Mouse (Mus musculus): Measurements from ENCODE around the gene Snd1. TPM values are rescaled to one million over a fixed set of nuclear protein-coding genes. Genes with fewer than 3 reads are reported as not detected.

The Snd1 gene
- polyA plus RNA-seq, 2 experiments: 104 to 120 TPM

GRCm38 (mm10) chr6:28842375-28843276 is 367.7 kb downstream of the Snd1 start:
- 61% methylated on average over 4 of the region's 4 CpGs for WGBS
- no peak overlapping the region for H3K4me3 ChIP-seq (replicated peaks; ENCODE audit: low read length)
- no peak overlapping the region for H3K9ac ChIP-seq (ENCODE audit: low read depth, low read length, severe bottlenecking)
- ATAC-seq (ENCODE audit: low FRiP score, low read depth) (no peak), DNase-seq (ENCODE audit: low spot score) (no peak)
- H3K27ac ChIP-seq (replicated peaks; ENCODE audit: low read depth, low read length): no peak overlapping the region; the same call in 1 of the 2 replicates
- no peaks in the 10 kb centered on the region for H3K36me3 ChIP-seq (ENCODE audit: control insufficient read depth, insufficient read depth, low read length)
- no peaks in the 10 kb centered on the region for H3K27me3 ChIP-seq (ENCODE audit: control insufficient read depth, insufficient read depth, low read length)
- H3K4me2 ChIP-seq (replicated peaks; ENCODE audit: low read depth, low read length, severe bottlenecking): no peak overlapping the region
- H3K4me1 ChIP-seq (ENCODE audit: control insufficient read depth, insufficient read depth, low read length): peaks cover 7% of the 10 kb centered on the region
- TF ChIP-seq POLR2A (IDR thresholded peaks at IDR 0.05; ENCODE audit: borderline replicate concordance, extremely low read depth, insufficient read depth, insufficient read length): no peak
- H3K9me3 ChIP-seq (ENCODE audit: control insufficient read depth, low read length): no peaks in the 10 kb centered on the region

GRCm38 (mm10) chr6:28845610-28846009 is 370.7 kb downstream of the Snd1 start:
- 42% methylated on average over 4 of the region's 4 CpGs for WGBS
- no peak for TF ChIP-seq POLR2A (IDR thresholded peaks at IDR 0.05; ENCODE audit: borderline replicate concordance, extremely low read depth, insufficient read depth, insufficient read length)
- no peak overlapping the region for H3K27ac ChIP-seq (replicated peaks; ENCODE audit: low read depth, low read length)
- no peak overlapping the region for H3K4me3 ChIP-seq (replicated peaks; ENCODE audit: low read length)
- H3K36me3 ChIP-seq (ENCODE audit: control insufficient read depth, insufficient read depth, low read length): no peaks in the 10 kb centered on the region
- no peak for ATAC-seq (ENCODE audit: low FRiP score, low read depth)
- no peaks in the 10 kb centered on the region for H3K9me3 ChIP-seq (ENCODE audit: control insufficient read depth, low read length)
- DNase-seq (ENCODE audit: low spot score): peak; percentile 52
- H3K9ac ChIP-seq (ENCODE audit: low read depth, low read length, severe bottlenecking): no peak overlapping the region
- H3K4me2 ChIP-seq (replicated peaks; ENCODE audit: low read depth, low read length, severe bottlenecking): no peak overlapping the region
- H3K4me1 ChIP-seq (ENCODE audit: control insufficient read depth, insufficient read depth, low read length): peaks cover 25% of the 10 kb centered on the region
- H3K27me3 ChIP-seq (ENCODE audit: control insufficient read depth, insufficient read depth, low read length): no peaks in the 10 kb centered on the region

GRCm38 (mm10) chr6:28847616-28848015 is 372.7 kb downstream of the Snd1 start:
- DNase-seq (ENCODE audit: low spot score): no peak
- Histone ChIP-seq H3K9me3 (ENCODE audit: control insufficient read depth, low read length) (no peaks in the 10 kb centered on the region), H3K4me1 (ENCODE audit: control insufficient read depth, insufficient read depth, low read length) (peaks cover 28% of the 10 kb centered on the region), H3K4me3 (replicated peaks; ENCODE audit: low read length) (no peak overlapping the region), H3K36me3 (ENCODE audit: control insufficient read depth, insufficient read depth, low read length) (no peaks in the 10 kb centered on the region), H3K27ac (replicated peaks; ENCODE audit: low read depth, low read length) (no peak overlapping the region), H3K9ac (ENCODE audit: low read depth, low read length, severe bottlenecking) (no peak overlapping the region), H3K27me3 (ENCODE audit: control insufficient read depth, insufficient read depth, low read length) (no peaks in the 10 kb centered on the region), H3K4me2 (replicated peaks; ENCODE audit: low read depth, low read length, severe bottlenecking) (no peak overlapping the region)
- no peak for ATAC-seq (ENCODE audit: low FRiP score, low read depth)
- WGBS: 33% methylated on average over 6 of the region's 6 CpGs
- TF ChIP-seq POLR2A (IDR thresholded peaks at IDR 0.05; ENCODE audit: borderline replicate concordance, extremely low read depth, insufficient read depth, insufficient read length): no peak

- WGBS: 31% methylated on average over 6 of the region's 6 CpGs
- no peak overlapping the region for H3K4me3 ChIP-seq (replicated peaks; ENCODE audit: low read length)
- peak overlapping the region; percentile 49; the same call in 1 of the 2 replicates for H3K27ac ChIP-seq (replicated peaks; ENCODE audit: low read depth, low read length)
- no peak for ATAC-seq (ENCODE audit: low FRiP score, low read depth)
- H3K4me2 ChIP-seq (replicated peaks; ENCODE audit: low read depth, low read length, severe bottlenecking): no peak overlapping the region
- peak; percentile 32 for DNase-seq (ENCODE audit: low spot score)
- H3K27me3 ChIP-seq (ENCODE audit: control insufficient read depth, insufficient read depth, low read length): no peaks in the 10 kb centered on the region
- peaks cover 33% of the 10 kb centered on the region for H3K4me1 ChIP-seq (ENCODE audit: control insufficient read depth, insufficient read depth, low read length)
- no peaks in the 10 kb centered on the region for H3K9me3 ChIP-seq (ENCODE audit: control insufficient read depth, low read length)
- H3K9ac ChIP-seq (ENCODE audit: low read depth, low read length, severe bottlenecking): no peak overlapping the region
- H3K36me3 ChIP-seq (ENCODE audit: control insufficient read depth, insufficient read depth, low read length): no peaks in the 10 kb centered on the region
- TF ChIP-seq POLR2A (IDR thresholded peaks at IDR 0.05; ENCODE audit: borderline replicate concordance, extremely low read depth, insufficient read depth, insufficient read length): no peak
Measured at GRCm38 (mm10) chr6:28848285-28848794, 373.4 kb downstream of the Snd1 start.

GRCm38 (mm10) chr6:28848891-28849290 is 374.0 kb downstream of the Snd1 start:
- Histone ChIP-seq H3K9ac (ENCODE audit: low read depth, low read length, severe bottlenecking) (no peak overlapping the region), H3K4me1 (ENCODE audit: control insufficient read depth, insufficient read depth, low read length) (peaks cover 38% of the 10 kb centered on the region), H3K4me2 (replicated peaks; ENCODE audit: low read depth, low read length, severe bottlenecking) (no peak overlapping the region), H3K27ac (replicated peaks; ENCODE audit: low read depth, low read length) (0 out of 2 replicates have a peak overlapping the region, but pooled peaks have one; percentile 49), H3K36me3 (ENCODE audit: control insufficient read depth, insufficient read depth, low read length) (no peaks in the 10 kb centered on the region), H3K27me3 (ENCODE audit: control insufficient read depth, insufficient read depth, low read length) (no peaks in the 10 kb centered on the region), H3K4me3 (replicated peaks; ENCODE audit: low read length) (no peak overlapping the region), H3K9me3 (ENCODE audit: control insufficient read depth, low read length) (no peaks in the 10 kb centered on the region)
- TF ChIP-seq POLR2A (IDR thresholded peaks at IDR 0.05; ENCODE audit: borderline replicate concordance, extremely low read depth, insufficient read depth, insufficient read length): no peak
- no peak for DNase-seq (ENCODE audit: low spot score)
- 53% methylated on average over 9 of the region's 9 CpGs for WGBS
- ATAC-seq (ENCODE audit: low FRiP score, low read depth): no peak
